Mouse (Mus musculus): ENCODE results near the gene Fxyd7. TPM values are rescaled to one million over a fixed set of nuclear protein-coding genes. Genes with fewer than 3 reads are reported as not detected.
A peak's percentile ranks its signal among the peaks of the same experiment; 100 is the strongest.

Fxyd7 gene
- polyA plus RNA-seq, 1 experiment from 2014 or later, result 2.9 TPM

- Histone ChIP-seq H3K27ac (replicated peaks; ENCODE audit: low read depth, low read length) (no peak overlapping the region), H3K27me3 (ENCODE audit: control insufficient read depth, insufficient read depth, low read length) (peaks cover 38% of the 10 kb centered on the region)
- peak; percentile 38; the same call in 1 of the 2 replicates for ATAC-seq (ENCODE audit: insufficient number of reproducible peaks, low FRiP score, low TSS enrichment, low read depth)
Measured at GRCm38 (mm10) chr7:31041662-31042315, 9.5 kb downstream of the Fxyd7 start.

DNA sequence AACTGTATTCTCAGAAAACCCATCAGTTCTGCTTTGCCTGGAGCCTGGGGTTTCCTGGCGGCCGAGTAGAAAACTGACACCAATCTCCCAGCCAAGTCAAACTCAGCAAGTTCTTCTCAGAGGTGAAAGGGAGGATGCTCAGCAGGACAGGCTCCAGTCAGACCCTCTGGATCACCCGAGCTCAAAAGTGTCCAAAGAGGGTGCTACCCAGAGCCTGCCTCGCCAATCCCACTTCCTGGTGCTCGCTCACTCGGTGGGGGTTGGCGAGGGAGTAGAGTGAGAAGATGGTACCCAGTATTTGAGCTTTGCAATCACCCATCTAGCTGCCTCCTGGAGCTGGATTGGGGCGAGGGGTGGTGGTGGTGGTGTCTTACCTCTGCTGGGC lies 10.3 kb downstream of the Fxyd7 start:
- Histone ChIP-seq H3K9me3 (ENCODE audit: control insufficient read depth, low read length) (no peaks in the 10 kb centered on the region), H3K4me1 (ENCODE audit: control insufficient read depth, insufficient read depth, low read length) (no peaks in the 10 kb centered on the region; the same call in 1 of the 2 replicates), H3K27me3 (ENCODE audit: control insufficient read depth, insufficient read depth, low read length) (peaks cover 38% of the 10 kb centered on the region), H3K4me2 (ENCODE audit: low read depth, severe bottlenecking) (no peak overlapping the region; the same call in 1 of the 2 replicates), H3K36me3 (ENCODE audit: control insufficient read depth, insufficient read depth, low read length) (no peaks in the 10 kb centered on the region), H3K4me3 (ENCODE audit: low read depth, low read length) (no peak overlapping the region), H3K27ac (replicated peaks; ENCODE audit: low read depth, low read length) (no peak overlapping the region), H3K9ac (ENCODE audit: low read length) (no peak overlapping the region)
- ATAC-seq (ENCODE audit: insufficient number of reproducible peaks, low FRiP score, low TSS enrichment, low read depth), result no peak
- WGBS, result 32% methylated on average over 8 of the region's 8 CpGs
- DNase-seq (ENCODE audit: low spot score), result no peak

More at GRCm38 (mm10) chr7:31041662-31042315, 9.5 kb downstream of the Fxyd7 start:
- Histone ChIP-seq H3K4me3 (ENCODE audit: low read depth, low read length) (peak overlapping the region; percentile 17; the same call in 1 of the 2 replicates), H3K9me3 (ENCODE audit: control insufficient read depth, low read length) (no peaks in the 10 kb centered on the region), H3K36me3 (ENCODE audit: control insufficient read depth, insufficient read depth, low read length) (no peaks in the 10 kb centered on the region), H3K4me1 (ENCODE audit: control insufficient read depth, insufficient read depth, low read length) (no peaks in the 10 kb centered on the region; the same call in 1 of the 2 replicates), H3K4me2 (ENCODE audit: low read depth, severe bottlenecking) (peak overlapping the region; percentile 39), H3K9ac (ENCODE audit: low read length) (0 out of 2 replicates have a peak overlapping the region, but pooled peaks have one; percentile 45)
- WGBS, result 3% methylated on average over 28 of the region's 28 CpGs
- peak; percentile 28 for DNase-seq (ENCODE audit: low spot score)

GRCm38 (mm10) chr7:31040281-31041022 lies 10.8 kb downstream of the Fxyd7 start:
- Histone ChIP-seq H3K36me3 (ENCODE audit: control insufficient read depth, insufficient read depth, low read length) (no peaks in the 10 kb centered on the region), H3K9ac (ENCODE audit: low read length) (no peak overlapping the region), H3K4me3 (ENCODE audit: low read depth, low read length) (no peak overlapping the region), H3K4me2 (ENCODE audit: low read depth, severe bottlenecking) (no peak overlapping the region), H3K27ac (replicated peaks; ENCODE audit: low read depth, low read length) (no peak overlapping the region), H3K4me1 (ENCODE audit: control insufficient read depth, insufficient read depth, low read length) (no peaks in the 10 kb centered on the region; the same call in 1 of the 2 replicates), H3K27me3 (ENCODE audit: control insufficient read depth, insufficient read depth, low read length) (peaks cover 38% of the 10 kb centered on the region), H3K9me3 (ENCODE audit: control insufficient read depth, low read length) (no peaks in the 10 kb centered on the region)
- DNase-seq (ENCODE audit: low spot score) (no peak), ATAC-seq (ENCODE audit: insufficient number of reproducible peaks, low FRiP score, low TSS enrichment, low read depth) (no peak)
- WGBS, result 84% methylated on average over 11 of the region's 12 CpGs

DNA sequence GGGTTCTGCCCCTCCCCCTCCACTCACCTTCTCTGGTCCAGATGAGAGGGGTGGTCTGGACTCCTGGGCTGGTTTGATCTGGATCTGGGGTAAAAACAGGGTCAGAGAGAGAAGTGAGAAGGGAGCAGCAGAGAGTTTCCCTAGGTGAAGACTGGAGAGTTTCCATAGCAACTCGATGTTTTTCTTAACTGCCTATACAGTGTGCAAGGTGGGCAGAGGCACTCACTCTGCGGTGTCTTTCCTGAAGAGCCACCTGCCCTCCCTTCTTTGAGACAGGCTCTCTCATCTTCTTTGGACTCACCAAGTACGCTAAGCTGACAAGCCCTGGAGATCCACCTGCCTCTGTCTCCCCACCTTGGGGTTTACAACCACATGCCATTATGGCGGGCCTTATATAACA lies 12.3 kb downstream of the Fxyd7 start:
- DNase-seq (ENCODE audit: low spot score) (no peak), ATAC-seq (ENCODE audit: insufficient number of reproducible peaks, low FRiP score, low TSS enrichment, low read depth) (no peak)
- Histone ChIP-seq H3K4me3 (ENCODE audit: low read depth, low read length) (no peak overlapping the region), H3K27me3 (ENCODE audit: control insufficient read depth, insufficient read depth, low read length) (peaks cover 31% of the 10 kb centered on the region), H3K4me1 (ENCODE audit: control insufficient read depth, insufficient read depth, low read length) (no peaks in the 10 kb centered on the region; the same call in 1 of the 2 replicates), H3K36me3 (ENCODE audit: control insufficient read depth, insufficient read depth, low read length) (no peaks in the 10 kb centered on the region), H3K9me3 (ENCODE audit: control insufficient read depth, low read length) (no peaks in the 10 kb centered on the region), H3K9ac (ENCODE audit: low read length) (no peak overlapping the region), H3K27ac (replicated peaks; ENCODE audit: low read depth, low read length) (no peak overlapping the region), H3K4me2 (ENCODE audit: low read depth, severe bottlenecking) (no peak overlapping the region)
- WGBS, result 92% methylated on average over 4 of the region's 4 CpGs

- Histone ChIP-seq H3K36me3 (ENCODE audit: control insufficient read depth, insufficient read depth, low read length) (no peaks in the 10 kb centered on the region), H3K9ac (ENCODE audit: low read length) (no peak overlapping the region), H3K27me3 (ENCODE audit: control insufficient read depth, insufficient read depth, low read length) (peaks cover 22% of the 10 kb centered on the region), H3K4me1 (ENCODE audit: control insufficient read depth, insufficient read depth, low read length) (no peaks in the 10 kb centered on the region; the same call in 1 of the 2 replicates), H3K4me2 (ENCODE audit: low read depth, severe bottlenecking) (no peak overlapping the region), H3K9me3 (ENCODE audit: control insufficient read depth, low read length) (no peaks in the 10 kb centered on the region), H3K4me3 (ENCODE audit: low read depth, low read length) (no peak overlapping the region), H3K27ac (replicated peaks; ENCODE audit: low read depth, low read length) (no peak overlapping the region)
- 72% methylated on average over 2 of the region's 2 CpGs for WGBS
- DNase-seq (ENCODE audit: low spot score) (no peak), ATAC-seq (ENCODE audit: insufficient number of reproducible peaks, low FRiP score, low TSS enrichment, low read depth) (no peak)
Measured at GRCm38 (mm10) chr7:31037675-31038074, 13.6 kb downstream of the Fxyd7 start.

DNA sequence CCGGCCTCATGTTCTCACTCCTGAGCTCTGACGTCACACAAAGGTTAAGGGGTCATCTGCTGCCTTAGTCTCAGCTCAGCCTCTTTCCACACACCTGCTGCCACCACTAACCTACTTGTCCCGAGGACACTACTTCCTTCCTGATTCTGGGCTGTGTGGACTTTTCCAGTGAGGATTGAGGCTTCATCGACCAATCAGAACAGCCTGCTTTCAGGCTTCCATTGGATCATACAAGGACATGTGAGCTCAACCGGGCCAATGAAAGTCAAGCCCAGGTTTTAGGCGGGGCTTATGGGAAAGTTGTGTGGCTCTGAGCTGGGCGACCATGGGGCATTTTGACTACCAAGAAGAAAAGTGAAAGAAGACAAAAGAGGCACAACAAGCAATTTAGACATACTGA lies 14.3 kb downstream of the Fxyd7 start:
- H3K4me3 ChIP-seq (ENCODE audit: low read depth, low read length), result no peak overlapping the region
- no peak; the same call in 1 of the 2 replicates for ATAC-seq (ENCODE audit: insufficient number of reproducible peaks, low FRiP score, low TSS enrichment, low read depth)
- no peaks in the 10 kb centered on the region for H3K4me1 ChIP-seq (ENCODE audit: control insufficient read depth, insufficient read depth, low read length)
- 85% methylated on average over 7 of the region's 7 CpGs for WGBS
- no peaks in the 10 kb centered on the region for H3K36me3 ChIP-seq (ENCODE audit: control insufficient read depth, insufficient read depth, low read length)
- no peaks in the 10 kb centered on the region for H3K9me3 ChIP-seq (ENCODE audit: control insufficient read depth, low read length)
- no peak overlapping the region for H3K27ac ChIP-seq (replicated peaks; ENCODE audit: low read depth, low read length)
- no peak overlapping the region for H3K4me2 ChIP-seq (ENCODE audit: low read depth, severe bottlenecking)
- no peak for DNase-seq (ENCODE audit: low spot score)
- no peak overlapping the region for H3K9ac ChIP-seq (ENCODE audit: low read length)
- H3K27me3 ChIP-seq (ENCODE audit: control insufficient read depth, insufficient read depth, low read length), result peaks cover 14% of the 10 kb centered on the region

DNA sequence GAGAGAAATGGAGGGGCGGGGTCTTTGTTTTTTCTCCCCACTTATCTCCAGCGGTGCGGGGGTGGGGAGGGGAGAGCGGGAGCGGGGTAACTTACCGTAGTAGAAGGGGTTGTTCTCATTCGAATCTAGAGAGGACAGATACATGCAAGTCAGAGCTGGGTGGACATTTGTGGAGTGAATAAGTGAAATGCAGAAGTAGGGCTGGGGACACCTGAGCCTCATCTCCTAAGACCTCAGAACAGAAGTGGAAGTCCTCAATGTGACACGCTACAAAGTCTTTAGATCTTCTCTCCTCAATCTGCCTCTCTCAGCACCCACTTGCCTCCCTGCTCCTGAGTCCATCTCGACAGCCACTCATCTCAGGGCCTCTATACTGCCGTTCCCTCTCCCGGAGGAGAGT lies 16.0 kb downstream of the Fxyd7 start:
- ATAC-seq (ENCODE audit: insufficient number of reproducible peaks, low FRiP score, low TSS enrichment, low read depth) (no peak), DNase-seq (ENCODE audit: low spot score) (no peak)
- H3K36me3 ChIP-seq (ENCODE audit: control insufficient read depth, insufficient read depth, low read length), result no peaks in the 10 kb centered on the region
- no peak overlapping the region for H3K4me3 ChIP-seq (ENCODE audit: low read depth, low read length)
- H3K27me3 ChIP-seq (ENCODE audit: control insufficient read depth, insufficient read depth, low read length), result peaks cover 1% of the 10 kb centered on the region
- H3K4me1 ChIP-seq (ENCODE audit: control insufficient read depth, insufficient read depth, low read length), result no peaks in the 10 kb centered on the region
- no peak overlapping the region for H3K27ac ChIP-seq (replicated peaks; ENCODE audit: low read depth, low read length)
- 82% methylated on average over 11 of the region's 11 CpGs for WGBS
- H3K9ac ChIP-seq (ENCODE audit: low read length), result no peak overlapping the region
- H3K9me3 ChIP-seq (ENCODE audit: control insufficient read depth, low read length), result no peaks in the 10 kb centered on the region
- no peak overlapping the region for H3K4me2 ChIP-seq (ENCODE audit: low read depth, severe bottlenecking)

DNA sequence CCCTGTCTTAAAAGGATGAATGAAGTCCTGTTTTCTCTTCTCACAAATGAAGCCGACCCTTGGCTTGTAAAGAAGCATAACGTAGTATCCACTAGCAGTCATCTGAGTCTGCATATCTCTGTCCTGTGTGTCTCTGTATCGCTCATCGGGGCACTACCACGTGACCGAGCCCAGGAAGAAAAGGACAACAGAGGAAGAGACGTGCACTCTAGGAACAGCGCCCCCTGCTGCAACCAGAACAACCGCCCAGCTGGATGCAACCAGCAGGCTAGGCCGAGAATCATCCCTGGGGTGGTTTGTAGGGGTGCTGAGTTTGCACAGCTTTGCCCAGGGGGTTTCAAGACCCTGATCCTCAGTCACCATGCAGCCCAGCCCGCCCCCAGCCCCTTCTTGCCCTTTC lies 16.5 kb downstream of the Fxyd7 start:
- DNase-seq (ENCODE audit: low spot score) (no peak), ATAC-seq (ENCODE audit: insufficient number of reproducible peaks, low FRiP score, low TSS enrichment, low read depth) (no peak)
- Histone ChIP-seq H3K4me2 (ENCODE audit: low read depth, severe bottlenecking) (no peak overlapping the region), H3K36me3 (ENCODE audit: control insufficient read depth, insufficient read depth, low read length) (no peaks in the 10 kb centered on the region), H3K9me3 (ENCODE audit: control insufficient read depth, low read length) (no peaks in the 10 kb centered on the region), H3K27me3 (ENCODE audit: control insufficient read depth, insufficient read depth, low read length) (no peaks in the 10 kb centered on the region), H3K4me3 (ENCODE audit: low read depth, low read length) (no peak overlapping the region), H3K4me1 (ENCODE audit: control insufficient read depth, insufficient read depth, low read length) (no peaks in the 10 kb centered on the region), H3K27ac (replicated peaks; ENCODE audit: low read depth, low read length) (no peak overlapping the region), H3K9ac (ENCODE audit: low read length) (no peak overlapping the region)
- WGBS, result 64% methylated on average over 11 of the region's 11 CpGs
